Mouse (Mus musculus) heart, embryonic 11.5 days (tissue): ENCODE results near the gene Sstr3. TPM values are rescaled to one million over a fixed set of nuclear protein-coding genes. Genes with fewer than 3 reads are reported as not detected.

Experiments
- ATAC-seq: fragments of 200-750 bp; cut with Nextera tagmentation; replicated peaks from 2 replicates; pipeline ENCODE4 v1.8.0; 2017; ENCODE audit warnings: moderate library complexity; ENCODE audit not compliant: insufficient number of reproducible peaks, low FRiP score, low TSS enrichment
- H3K27ac ChIP-seq: fragments of 300-500 bp; sonication (generic); 2 replicates; pipeline ENCODE4 v1.5.1; 2014; ENCODE audit warnings: mild to moderate bottlenecking, low read depth, low read length
- H3K27me3 ChIP-seq: fragments of 300-500 bp; sonication (generic); 2 replicates; pipeline ENCODE4 v1.6.1; 2014; ENCODE audit warnings: mild to moderate bottlenecking, low read length, mixed read lengths; ENCODE audit not compliant: control insufficient read depth, insufficient read depth
- H3K36me3 ChIP-seq: fragments of 300-500 bp; sonication (generic); 2 replicates; pipeline ENCODE4 v1.6.1; 2014; ENCODE audit warnings: mild to moderate bottlenecking, low read length, moderate library complexity, mixed read lengths; ENCODE audit not compliant: control insufficient read depth, insufficient read depth
- H3K4me1 ChIP-seq: fragments of 300-500 bp; sonication (generic); 2 replicates; pipeline ENCODE4 v1.6.1; 2014; ENCODE audit warnings: low read length; ENCODE audit not compliant: control insufficient read depth, insufficient read depth
- H3K4me2 ChIP-seq: fragments of 300-500 bp; sonication (generic); 2 replicates; pipeline ENCODE4 v1.6.1; 2014; ENCODE audit warnings: mild to moderate bottlenecking, moderate library complexity
- H3K4me3 ChIP-seq: fragments of 300-500 bp; sonication (generic); 2 replicates; pipeline ENCODE4 v1.5.1; 2014; ENCODE audit warnings: low read depth, low read length
- H3K9ac ChIP-seq: fragments of 300-500 bp; sonication (generic); 2 replicates; pipeline ENCODE4 v1.6.1; 2014; ENCODE audit warnings: mild to moderate bottlenecking, low read depth, low read length, moderate library complexity
- H3K9me3 ChIP-seq: fragments of 300-500 bp; sonication (generic); replicated peaks from 2 replicates; pipeline ENCODE4 v1.6.1; 2016; ENCODE audit warnings: low read length; ENCODE audit not compliant: control insufficient read depth
- WGBS: fragments of 180-500 bp; shearing (Covaris S2); extraction: QIAGEN DNeasy Blood & Tissue Kit; methylation state at CpG from one replicate; pipeline ENCODE4 v1.1.7; 2014; ENCODE audit not compliant: insufficient replicate concordance; 5-methylcytosine and 5-hydroxymethylcytosine counted together
- polyA plus RNA-seq: library from polyadenylated mRNA; unstranded; fragments of >200 nt; fragmentation: Nextera tagmentation; extraction: Ambion mirVana; gene quantifications from 2 replicates; pipeline ENCODE4 v1.2.1, GENCODE M21; 2014

Sstr3 gene
- polyA plus RNA-seq, 1 experiment from 2014 or later = 0.04 TPM

GRCm38 (mm10) chr15:78549189-78549734 is 4.8 kb upstream of the Sstr3 start:
- H3K27me3 ChIP-seq = peaks cover 11% of the 10 kb centered on the region
- no peaks in the 10 kb centered on the region for H3K36me3 ChIP-seq
- ATAC-seq = no peak
- no peaks in the 10 kb centered on the region; the same call in 1 of the 2 replicates for H3K9me3 ChIP-seq
- 73% methylated on average over 4 of the region's 4 CpGs for WGBS
- no peak overlapping the region for H3K9ac ChIP-seq
- peaks cover 9% of the 10 kb centered on the region; the same call in 1 of the 2 replicates for H3K4me1 ChIP-seq
- H3K4me3 ChIP-seq = no peak overlapping the region
- no peak overlapping the region for H3K27ac ChIP-seq
- no peak overlapping the region for H3K4me2 ChIP-seq

GRCm38 (mm10) chr15:78548711-78549110 is 4.2 kb upstream of the Sstr3 start:
- no peak overlapping the region for H3K27ac ChIP-seq
- 69% methylated on average over 8 of the region's 8 CpGs for WGBS
- ATAC-seq = no peak

GRCm38 (mm10) chr15:78548336-78548665 is 3.8 kb upstream of the Sstr3 start:
- H3K9me3 ChIP-seq = no peaks in the 10 kb centered on the region; the same call in 1 of the 2 replicates
- no peak overlapping the region for H3K27ac ChIP-seq
- H3K4me1 ChIP-seq = peaks cover 9% of the 10 kb centered on the region; the same call in 1 of the 2 replicates
- no peak overlapping the region for H3K4me3 ChIP-seq
- H3K4me2 ChIP-seq = no peak overlapping the region
- H3K36me3 ChIP-seq = no peaks in the 10 kb centered on the region
- peaks cover 19% of the 10 kb centered on the region for H3K27me3 ChIP-seq
- no peak overlapping the region for H3K9ac ChIP-seq
- WGBS = 17% methylated on average over 3 of the region's 3 CpGs
- no peak for ATAC-seq

More at GRCm38 (mm10) chr15:78548711-78549110, 4.2 kb upstream of the Sstr3 start:
- Histone ChIP-seq H3K9ac (no peak overlapping the region), H3K4me3 (no peak overlapping the region), H3K27me3 (peaks cover 16% of the 10 kb centered on the region), H3K9me3 (no peaks in the 10 kb centered on the region; the same call in 1 of the 2 replicates), H3K36me3 (no peaks in the 10 kb centered on the region), H3K4me2 (no peak overlapping the region), H3K4me1 (peaks cover 9% of the 10 kb centered on the region; the same call in 1 of the 2 replicates)

- Histone ChIP-seq H3K9me3 (no peaks in the 10 kb centered on the region; the same call in 1 of the 2 replicates), H3K27me3 (peaks cover 22% of the 10 kb centered on the region), H3K36me3 (no peaks in the 10 kb centered on the region), H3K9ac (no peak overlapping the region), H3K4me1 (peaks cover 9% of the 10 kb centered on the region; the same call in 1 of the 2 replicates), H3K27ac (no peak overlapping the region), H3K4me2 (no peak overlapping the region), H3K4me3 (no peak overlapping the region)
- ATAC-seq = no peak
- WGBS = 43% methylated on average over 5 of the region's 5 CpGs
Observed at GRCm38 (mm10) chr15:78547415-78548335, 3.2 kb upstream of the Sstr3 start.

GRCm38 (mm10) chr15:78546060-78546459 is 1.6 kb upstream of the Sstr3 start:
- no peaks in the 10 kb centered on the region; the same call in 1 of the 2 replicates for H3K9me3 ChIP-seq
- no peak overlapping the region for H3K27ac ChIP-seq
- H3K36me3 ChIP-seq = no peaks in the 10 kb centered on the region
- H3K27me3 ChIP-seq = peaks cover 26% of the 10 kb centered on the region
- no peak overlapping the region for H3K9ac ChIP-seq
- no peak for ATAC-seq
- peaks cover 20% of the 10 kb centered on the region for H3K4me1 ChIP-seq
- H3K4me2 ChIP-seq = no peak overlapping the region
- H3K4me3 ChIP-seq = no peak overlapping the region
- WGBS = 66% methylated on average over 4 of the region's 4 CpGs

GRCm38 (mm10) chr15:78544041-78544440 is 444 bp downstream of the Sstr3 start:
- peaks cover 46% of the 10 kb centered on the region for H3K27me3 ChIP-seq
- H3K36me3 ChIP-seq = no peaks in the 10 kb centered on the region
- no peak overlapping the region for H3K27ac ChIP-seq
- H3K9ac ChIP-seq = no peak overlapping the region
- H3K4me1 ChIP-seq = peaks cover 20% of the 10 kb centered on the region
- no peak for ATAC-seq
- H3K4me2 ChIP-seq = no peak overlapping the region
- WGBS = 73% methylated on average over 15 of the region's 15 CpGs
- no peaks in the 10 kb centered on the region for H3K9me3 ChIP-seq
- no peak overlapping the region for H3K4me3 ChIP-seq

- Histone ChIP-seq H3K27me3 (peaks cover 50% of the 10 kb centered on the region), H3K27ac (no peak overlapping the region), H3K4me3 (no peak overlapping the region), H3K9ac (no peak overlapping the region), H3K9me3 (no peaks in the 10 kb centered on the region), H3K4me2 (no peak overlapping the region), H3K4me1 (peaks cover 13% of the 10 kb centered on the region), H3K36me3 (no peaks in the 10 kb centered on the region)
- no peak for ATAC-seq
- WGBS = 63% methylated on average over 7 of the region's 7 CpGs
Observed at GRCm38 (mm10) chr15:78542767-78543303, 1.6 kb downstream of the Sstr3 start.

GRCm38 (mm10) chr15:78542098-78542766 is 2.3 kb downstream of the Sstr3 start:
- Histone ChIP-seq H3K27ac (no peak overlapping the region), H3K4me2 (0 out of 2 replicates have a peak overlapping the region, but pooled peaks have one; percentile 2)

More at GRCm38 (mm10) chr15:78542098-78542766, 2.3 kb downstream of the Sstr3 start:
- H3K4me1 ChIP-seq = peaks cover 12% of the 10 kb centered on the region
- H3K36me3 ChIP-seq = no peaks in the 10 kb centered on the region
- no peaks in the 10 kb centered on the region for H3K9me3 ChIP-seq
- H3K4me3 ChIP-seq = no peak overlapping the region
- ATAC-seq = no peak
- 78% methylated on average over 3 of the region's 3 CpGs for WGBS
- no peak overlapping the region for H3K9ac ChIP-seq
- H3K27me3 ChIP-seq = peaks cover 50% of the 10 kb centered on the region
